Mouse (Mus musculus): Measurements from ENCODE around the gene Ccdc88b. TPM values are rescaled to one million over a fixed set of nuclear protein-coding genes. Genes with fewer than 3 reads are reported as not detected.

Ccdc88b gene
- polyA plus RNA-seq, 1 experiment: 0.25 TPM

DNA sequence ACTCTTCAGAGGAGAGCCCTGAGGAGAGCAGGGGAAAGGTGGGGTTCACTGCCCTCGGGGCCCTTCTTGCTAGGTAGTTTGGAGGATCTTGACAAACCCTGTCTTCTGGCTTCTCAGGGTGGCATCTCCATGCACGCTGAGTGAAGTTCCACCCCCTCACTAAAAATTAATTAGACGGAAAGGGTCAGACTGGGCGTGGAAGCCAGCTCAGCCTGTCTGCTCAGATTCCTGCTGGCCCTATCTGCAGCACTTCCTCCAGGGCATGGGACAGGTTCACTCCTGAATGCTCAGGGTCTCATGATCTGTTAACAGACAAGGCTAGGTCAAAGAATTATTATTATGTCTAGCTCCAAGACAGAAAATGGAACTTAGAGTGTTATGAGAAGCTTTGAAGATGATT lies 34.5 kb upstream of the Ccdc88b start:
- Histone ChIP-seq H3K36me3 (ENCODE audit: control insufficient read depth) (no peaks in the 10 kb centered on the region), H3K4me3 (replicated peaks) (no peak overlapping the region), H3K9me3 (ENCODE audit: control insufficient read depth, low read length) (peaks cover 7% of the 10 kb centered on the region), H3K27me3 (ENCODE audit: control insufficient read depth) (peaks cover 7% of the 10 kb centered on the region), H3K4me1 (ENCODE audit: control insufficient read depth) (no peaks in the 10 kb centered on the region)
- TF ChIP-seq GATA1 (IDR thresholded peaks at IDR 0.05; ENCODE audit: low read length) (no peak), TAL1 (IDR thresholded peaks at IDR 0.05; ENCODE audit: low read length) (no peak)

DNA sequence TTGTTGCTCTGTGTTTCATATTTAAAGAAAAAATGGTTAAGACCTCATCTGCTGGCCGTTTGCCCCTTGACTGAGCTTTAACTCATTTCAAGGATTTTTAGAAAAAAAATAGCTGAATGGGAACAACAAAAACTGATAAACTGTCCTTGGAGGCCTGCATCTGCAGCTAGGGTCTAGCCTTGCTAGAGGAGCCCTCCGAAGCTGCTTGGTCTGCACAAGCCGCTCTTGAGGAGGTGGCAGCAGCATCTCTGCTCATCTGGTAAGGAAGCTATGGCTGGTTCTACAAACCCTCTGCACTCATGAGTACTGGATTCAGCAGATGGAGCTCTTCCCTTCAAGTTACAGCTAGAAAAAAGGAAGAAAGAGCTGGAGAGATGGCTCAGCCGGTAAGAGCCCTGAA lies 20.0 kb upstream of the Ccdc88b start:
- Histone ChIP-seq H3K27me3 (ENCODE audit: control insufficient read depth) (no peaks in the 10 kb centered on the region), H3K4me1 (ENCODE audit: control insufficient read depth) (no peaks in the 10 kb centered on the region), H3K4me3 (replicated peaks) (no peak overlapping the region), H3K9me3 (ENCODE audit: control insufficient read depth, low read length) (no peaks in the 10 kb centered on the region), H3K36me3 (ENCODE audit: control insufficient read depth) (no peaks in the 10 kb centered on the region)
- TF ChIP-seq GATA1 (IDR thresholded peaks at IDR 0.05; ENCODE audit: low read length) (no peak), TAL1 (IDR thresholded peaks at IDR 0.05; ENCODE audit: low read length) (no peak)

DNA sequence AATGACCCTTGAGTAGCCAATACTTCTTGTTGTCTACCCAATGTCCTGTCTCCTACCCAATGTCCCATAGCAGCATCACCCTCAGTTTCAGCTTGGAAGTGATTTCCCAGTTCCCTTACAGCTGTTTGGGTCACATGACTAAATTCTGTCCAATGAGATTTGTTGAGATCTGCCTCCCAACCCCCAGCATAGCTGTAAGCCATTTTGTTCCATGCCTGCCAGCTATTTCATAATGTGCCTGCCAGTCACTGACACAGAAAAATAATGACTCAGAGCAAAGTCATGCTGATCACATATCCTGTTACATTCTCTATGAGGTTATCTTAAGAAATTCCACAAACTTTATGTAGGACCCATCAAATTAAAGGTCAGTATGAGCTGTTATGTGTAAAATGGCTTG lies 18.8 kb upstream of the Ccdc88b start:
- H3K9me3 ChIP-seq (ENCODE audit: control insufficient read depth, low read length): no peaks in the 10 kb centered on the region
- H3K27me3 ChIP-seq (ENCODE audit: control insufficient read depth): no peaks in the 10 kb centered on the region
- TF ChIP-seq TAL1 (IDR thresholded peaks at IDR 0.05; ENCODE audit: low read length) (no peak), GATA1 (IDR thresholded peaks at IDR 0.05; ENCODE audit: low read length) (no peak)
- no peak overlapping the region for H3K4me3 ChIP-seq (replicated peaks)
- no peaks in the 10 kb centered on the region for H3K36me3 ChIP-seq (ENCODE audit: control insufficient read depth)
- peaks cover 2% of the 10 kb centered on the region; the same call in 1 of the 2 replicates for H3K4me1 ChIP-seq (ENCODE audit: control insufficient read depth)

DNA sequence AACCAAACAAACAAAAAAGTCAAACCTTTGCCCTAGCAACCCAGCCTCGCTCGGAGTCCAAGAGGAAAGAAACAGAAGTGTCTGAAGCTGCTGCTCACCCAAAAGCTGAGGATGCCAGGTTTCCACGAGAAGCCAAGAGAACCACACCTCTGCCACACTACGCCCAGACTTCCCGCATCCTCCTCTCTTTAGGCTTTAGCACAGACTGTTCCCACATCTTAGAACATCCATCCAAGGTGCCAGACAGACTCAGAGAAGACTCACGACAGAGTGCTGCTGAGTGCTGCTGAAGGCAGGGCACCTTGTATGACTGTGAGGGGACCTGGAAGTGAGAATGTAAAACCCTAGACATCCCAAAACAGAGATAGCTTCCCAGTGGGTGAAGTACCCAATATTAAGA lies 17.8 kb upstream of the Ccdc88b start:
- Histone ChIP-seq H3K4me3 (replicated peaks) (no peak overlapping the region), H3K27me3 (ENCODE audit: control insufficient read depth) (no peaks in the 10 kb centered on the region), H3K36me3 (ENCODE audit: control insufficient read depth) (no peaks in the 10 kb centered on the region), H3K9me3 (ENCODE audit: control insufficient read depth, low read length) (no peaks in the 10 kb centered on the region), H3K4me1 (ENCODE audit: control insufficient read depth) (peaks cover 9% of the 10 kb centered on the region)
- TF ChIP-seq TAL1 (IDR thresholded peaks at IDR 0.05; ENCODE audit: low read length) (no peak), GATA1 (IDR thresholded peaks at IDR 0.05; ENCODE audit: low read length) (no peak)

DNA sequence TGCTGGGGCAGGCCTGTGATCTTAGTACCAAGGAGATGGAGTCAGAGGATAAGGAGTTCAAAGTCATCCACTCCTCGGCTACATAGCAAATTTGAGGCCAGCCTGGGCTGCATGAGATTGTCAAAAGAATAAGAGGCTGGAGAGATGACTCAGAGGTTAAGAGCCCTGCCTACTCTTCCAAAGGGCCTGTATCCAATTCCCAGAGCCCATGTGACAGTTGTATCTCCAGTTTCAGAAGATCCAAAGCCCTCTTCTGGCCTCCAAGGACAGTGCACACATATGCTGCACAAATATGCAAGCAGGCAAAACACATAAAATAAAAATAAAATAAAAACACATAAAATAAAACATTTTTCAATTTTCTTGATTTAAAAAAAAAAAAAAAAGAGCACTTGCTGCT lies 16.2 kb upstream of the Ccdc88b start:
- Histone ChIP-seq H3K27me3 (ENCODE audit: control insufficient read depth) (no peaks in the 10 kb centered on the region), H3K4me3 (replicated peaks) (no peak overlapping the region), H3K4me1 (ENCODE audit: control insufficient read depth) (peaks cover 16% of the 10 kb centered on the region), H3K9me3 (ENCODE audit: control insufficient read depth, low read length) (no peaks in the 10 kb centered on the region), H3K36me3 (ENCODE audit: control insufficient read depth) (no peaks in the 10 kb centered on the region)
- TF ChIP-seq GATA1 (IDR thresholded peaks at IDR 0.05; ENCODE audit: low read length) (no peak), TAL1 (IDR thresholded peaks at IDR 0.05; ENCODE audit: low read length) (no peak)

DNA sequence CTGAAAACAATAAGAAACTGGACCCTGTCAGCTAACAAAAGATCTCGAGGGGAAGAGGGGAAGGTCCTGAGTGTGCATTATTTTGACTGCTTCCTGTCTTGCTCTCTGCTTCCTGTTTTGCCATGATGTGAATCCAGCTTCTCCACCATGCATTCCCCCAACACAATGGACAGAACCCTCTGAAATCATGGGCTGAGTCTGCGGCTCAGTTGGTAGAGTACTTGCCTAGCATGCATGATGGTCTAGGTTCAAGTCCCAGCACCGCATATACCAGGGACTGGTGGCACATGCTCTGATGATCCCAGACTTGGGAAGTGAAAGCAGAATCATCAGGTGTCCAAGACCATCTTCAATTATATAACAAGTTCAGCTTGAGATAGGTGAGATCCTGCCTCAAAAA lies 14.7 kb upstream of the Ccdc88b start:
- Histone ChIP-seq H3K9me3 (ENCODE audit: control insufficient read depth, low read length) (no peaks in the 10 kb centered on the region), H3K4me1 (ENCODE audit: control insufficient read depth) (peaks cover 18% of the 10 kb centered on the region), H3K27me3 (ENCODE audit: control insufficient read depth) (no peaks in the 10 kb centered on the region), H3K36me3 (ENCODE audit: control insufficient read depth) (no peaks in the 10 kb centered on the region), H3K4me3 (replicated peaks) (no peak overlapping the region)
- TF ChIP-seq GATA1 (IDR thresholded peaks at IDR 0.05; ENCODE audit: low read length) (no peak), TAL1 (IDR thresholded peaks at IDR 0.05; ENCODE audit: low read length) (no peak)

DNA sequence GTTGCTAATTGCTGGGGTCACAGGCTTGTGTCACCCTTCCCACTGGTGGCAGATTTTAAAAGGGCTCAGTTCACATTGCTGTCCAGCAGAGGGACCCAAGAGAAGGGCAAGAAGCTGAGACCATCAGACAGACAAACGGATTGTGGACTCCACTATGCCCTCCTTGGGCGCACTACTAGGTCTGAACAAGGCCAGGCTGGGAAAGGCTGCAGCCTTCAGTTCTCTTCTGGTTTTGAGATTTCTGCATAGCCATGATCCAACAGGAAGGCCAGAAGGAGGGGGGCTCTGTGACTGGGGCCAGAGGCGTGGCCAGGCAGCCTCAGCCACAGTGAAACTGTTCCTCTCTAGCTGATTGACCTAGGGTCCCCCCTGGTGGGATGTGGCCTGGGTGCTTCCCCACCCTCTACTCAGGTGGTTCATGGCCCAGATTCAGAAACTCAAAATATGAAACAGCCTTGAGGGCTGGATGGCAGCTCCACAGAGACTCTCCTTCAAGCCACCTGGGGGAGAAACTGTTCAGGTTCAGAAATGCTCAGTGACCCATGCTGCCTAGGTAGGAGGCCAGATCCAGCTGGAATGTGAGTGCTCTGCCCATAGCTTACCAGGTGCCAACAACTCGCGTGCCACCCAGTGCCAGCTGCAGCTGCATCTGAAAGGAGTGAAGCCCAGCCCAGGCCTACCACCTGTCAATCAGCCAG lies 13.7 kb upstream of the Ccdc88b start:
- H3K4me3 ChIP-seq (replicated peaks): no peak overlapping the region
- H3K27me3 ChIP-seq (ENCODE audit: control insufficient read depth): no peaks in the 10 kb centered on the region
- no peaks in the 10 kb centered on the region for H3K9me3 ChIP-seq (ENCODE audit: control insufficient read depth, low read length)
- peaks cover 18% of the 10 kb centered on the region for H3K4me1 ChIP-seq (ENCODE audit: control insufficient read depth)
- H3K36me3 ChIP-seq (ENCODE audit: control insufficient read depth): no peaks in the 10 kb centered on the region
- no peak for TF ChIP-seq GATA1 (IDR thresholded peaks at IDR 0.05; ENCODE audit: low read length)
- no peak for TF ChIP-seq TAL1 (IDR thresholded peaks at IDR 0.05; ENCODE audit: low read length)

DNA sequence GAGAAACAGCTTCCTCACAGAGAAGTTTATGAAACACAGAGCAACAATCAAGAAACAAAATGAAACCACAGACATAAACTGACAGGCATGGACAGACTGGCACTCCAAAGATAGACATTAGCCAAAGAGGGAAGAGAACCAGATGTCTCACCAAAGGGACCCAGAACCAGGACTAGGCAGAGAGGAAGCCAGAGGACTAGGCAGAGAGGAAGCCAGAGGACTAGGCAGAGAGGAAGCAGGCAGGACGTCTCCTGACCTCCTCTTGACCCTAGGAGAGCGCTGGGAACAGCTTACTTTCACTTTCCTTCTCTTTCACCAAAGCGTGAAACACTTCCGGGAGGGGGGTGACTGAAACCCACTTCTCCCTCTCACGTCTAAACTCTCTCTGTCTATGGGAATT lies 11.3 kb upstream of the Ccdc88b start:
- peak overlapping the region; percentile 69 for H3K4me3 ChIP-seq (replicated peaks)
- H3K9me3 ChIP-seq (ENCODE audit: control insufficient read depth, low read length): no peaks in the 10 kb centered on the region
- no peaks in the 10 kb centered on the region for H3K27me3 ChIP-seq (ENCODE audit: control insufficient read depth)
- TF ChIP-seq TAL1 (IDR thresholded peaks at IDR 0.05; ENCODE audit: low read length) (no peak), GATA1 (IDR thresholded peaks at IDR 0.05; ENCODE audit: low read length) (no peak)
- no peaks in the 10 kb centered on the region for H3K36me3 ChIP-seq (ENCODE audit: control insufficient read depth)
- H3K4me1 ChIP-seq (ENCODE audit: control insufficient read depth): peaks cover 18% of the 10 kb centered on the region

DNA sequence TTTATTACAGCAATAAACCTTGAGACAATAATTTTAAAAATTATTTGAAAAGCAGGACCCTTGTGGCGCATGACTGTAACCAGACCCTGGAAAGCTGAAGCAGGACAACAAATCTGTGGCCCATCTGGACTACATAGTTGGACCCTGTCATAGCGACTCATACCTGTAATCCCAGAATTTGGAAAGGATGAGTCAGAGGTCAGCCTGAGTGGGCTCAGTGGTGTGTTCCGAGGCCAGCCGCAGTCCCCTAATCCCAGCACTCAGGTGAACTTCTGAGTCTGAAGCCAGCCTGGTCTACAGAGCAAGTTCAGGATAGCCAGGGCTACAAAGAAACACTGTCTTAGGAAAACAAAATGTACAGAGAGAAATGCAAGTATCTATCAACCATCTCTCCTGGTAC lies 3.4 kb upstream of the Ccdc88b start:
- no peak overlapping the region for H3K4me3 ChIP-seq (replicated peaks)
- H3K4me1 ChIP-seq (ENCODE audit: control insufficient read depth): peaks cover 17% of the 10 kb centered on the region
- TF ChIP-seq GATA1 (IDR thresholded peaks at IDR 0.05; ENCODE audit: low read length): no peak
- TF ChIP-seq TAL1 (IDR thresholded peaks at IDR 0.05; ENCODE audit: low read length): no peak
- H3K9me3 ChIP-seq (ENCODE audit: control insufficient read depth, low read length): no peaks in the 10 kb centered on the region
- H3K27me3 ChIP-seq (ENCODE audit: control insufficient read depth): no peaks in the 10 kb centered on the region
- no peaks in the 10 kb centered on the region for H3K36me3 ChIP-seq (ENCODE audit: control insufficient read depth)

DNA sequence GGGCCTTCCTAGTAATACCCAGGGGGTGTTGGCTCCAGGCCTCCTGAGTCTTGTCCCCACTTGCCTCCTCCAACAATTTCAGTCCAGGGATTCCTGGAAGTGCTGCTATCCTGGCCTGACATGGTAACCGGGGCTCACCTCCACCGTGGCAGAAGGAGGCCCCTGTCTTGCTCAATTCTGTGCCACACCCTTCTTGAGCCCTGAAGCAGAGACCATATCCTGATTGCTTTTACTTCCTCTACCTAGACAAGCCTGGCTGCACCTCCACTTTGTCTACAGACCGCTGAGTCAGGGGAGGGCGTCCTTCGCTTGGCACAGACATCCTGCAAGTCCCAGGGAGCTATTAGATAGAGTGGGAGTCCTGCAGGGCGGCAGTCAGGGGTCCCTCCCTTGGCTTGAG lies 2.7 kb upstream of the Ccdc88b start:
- Histone ChIP-seq H3K9me3 (ENCODE audit: control insufficient read depth, low read length) (no peaks in the 10 kb centered on the region), H3K27me3 (ENCODE audit: control insufficient read depth) (no peaks in the 10 kb centered on the region; the same call in 1 of the 2 replicates), H3K4me3 (replicated peaks) (no peak overlapping the region), H3K4me1 (ENCODE audit: control insufficient read depth) (peaks cover 21% of the 10 kb centered on the region), H3K36me3 (ENCODE audit: control insufficient read depth) (no peaks in the 10 kb centered on the region)
- TF ChIP-seq TAL1 (IDR thresholded peaks at IDR 0.05; ENCODE audit: low read length) (no peak), GATA1 (IDR thresholded peaks at IDR 0.05; ENCODE audit: low read length) (no peak)
